Mouse (Mus musculus) ovary, adult 18-20 months (tissue): Measurements from ENCODE around the gene Rpl12.

Source experiments
- DNase-seq: peaks from one replicate; pipeline ENCODE4 v3.0.0; 2022; ENCODE audit warnings: low spot score, mixed read lengths

Rpl12 gene

DNA sequence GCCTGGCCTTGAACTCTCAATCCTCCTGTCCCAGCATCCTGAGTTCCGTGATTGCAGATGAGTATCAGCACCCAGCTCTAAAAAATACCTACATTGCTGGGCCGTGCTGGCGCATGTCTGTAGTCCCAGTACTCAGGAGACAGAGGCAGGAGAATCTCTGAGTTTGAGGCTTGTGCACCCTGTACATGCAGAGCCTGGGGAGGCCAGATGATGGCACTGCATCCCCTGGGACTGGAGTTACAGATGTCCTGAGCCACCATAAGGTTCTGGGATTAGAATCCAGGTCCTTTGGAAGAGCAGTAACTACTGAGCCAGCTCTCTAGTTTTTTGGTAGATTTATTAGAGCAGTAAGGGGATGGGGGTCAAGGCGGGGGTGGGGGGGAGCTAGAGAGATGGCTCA lies 20.9 kb upstream of the Rpl12 start:
- DNase-seq: no peak

- DNase-seq: no peak
Measured at GRCm38 (mm10) chr2:32947454-32947853, 13.9 kb upstream of the Rpl12 start.

DNA sequence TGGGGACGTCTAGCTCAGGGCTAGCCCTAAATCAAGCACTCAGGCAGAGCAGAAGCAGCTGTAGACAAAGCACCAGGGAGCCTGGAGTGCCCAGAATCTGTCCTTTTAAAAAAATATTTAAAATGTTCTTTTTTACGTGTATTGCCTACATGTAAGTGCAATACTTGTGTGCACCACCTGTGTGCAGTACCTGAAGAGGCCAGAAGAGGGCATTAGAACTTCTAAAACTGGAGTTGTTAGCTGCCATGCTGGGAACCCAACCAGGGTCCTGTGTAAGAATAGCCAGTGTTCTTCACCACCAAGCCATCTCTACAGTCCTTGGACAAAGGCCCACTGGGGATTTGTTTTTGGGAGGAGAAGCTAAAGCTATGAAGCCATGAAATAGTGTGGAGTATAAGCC lies 6.8 kb upstream of the Rpl12 start:
- DNase-seq: no peak

DNA sequence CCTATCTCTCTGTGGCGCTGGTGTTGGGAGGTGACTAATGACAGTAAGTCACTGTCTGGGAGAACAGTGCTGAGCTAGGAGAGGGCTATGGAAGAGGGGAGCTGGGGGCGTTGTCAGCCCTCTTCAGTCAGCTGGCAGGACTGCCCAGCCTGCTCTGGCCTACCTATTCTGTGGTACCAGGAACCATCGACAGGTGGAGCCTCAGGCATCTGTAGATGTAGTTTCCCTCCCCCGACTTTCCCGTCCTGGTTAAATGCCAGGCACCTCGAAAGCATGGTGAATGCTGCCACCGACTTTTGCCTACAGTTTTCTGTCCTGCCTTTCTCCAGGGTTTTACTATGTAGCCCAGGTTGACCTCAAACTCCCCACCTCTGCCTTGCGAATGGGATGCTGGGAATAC lies 4.0 kb upstream of the Rpl12 start:
- DNase-seq: no peak

GRCm38 (mm10) chr2:32960273-32960672 lies 1.1 kb upstream of the Rpl12 start:
- DNase-seq: no peak

- DNase-seq: no peak
Measured at GRCm38 (mm10) chr2:32962062-32962874, 909 bp downstream of the Rpl12 start.

GRCm38 (mm10) chr2:32962875-32963220 lies 1.5 kb downstream of the Rpl12 start:
- no peak for DNase-seq

DNA sequence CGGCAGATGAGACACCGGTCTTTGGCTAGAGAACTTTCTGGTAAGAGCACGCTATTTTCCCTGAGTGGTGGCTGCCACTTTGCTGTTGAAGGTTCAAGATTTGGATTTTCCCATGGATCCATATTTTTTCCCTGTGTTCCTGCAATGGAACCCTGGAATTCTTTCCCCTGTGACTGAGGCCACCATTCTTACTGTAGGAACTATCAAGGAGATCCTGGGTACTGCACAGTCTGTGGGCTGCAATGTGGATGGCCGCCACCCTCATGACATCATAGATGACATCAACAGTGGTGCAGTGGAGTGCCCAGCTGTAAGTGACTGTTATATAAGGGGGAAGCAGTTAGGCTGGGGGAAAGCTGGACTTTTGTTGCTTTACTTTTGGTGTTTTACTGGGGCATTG lies 2.2 kb downstream of the Rpl12 start:
- DNase-seq: no peak

- DNase-seq: no peak
Measured at GRCm38 (mm10) chr2:32963981-32964380, 2.6 kb downstream of the Rpl12 start.

DNA sequence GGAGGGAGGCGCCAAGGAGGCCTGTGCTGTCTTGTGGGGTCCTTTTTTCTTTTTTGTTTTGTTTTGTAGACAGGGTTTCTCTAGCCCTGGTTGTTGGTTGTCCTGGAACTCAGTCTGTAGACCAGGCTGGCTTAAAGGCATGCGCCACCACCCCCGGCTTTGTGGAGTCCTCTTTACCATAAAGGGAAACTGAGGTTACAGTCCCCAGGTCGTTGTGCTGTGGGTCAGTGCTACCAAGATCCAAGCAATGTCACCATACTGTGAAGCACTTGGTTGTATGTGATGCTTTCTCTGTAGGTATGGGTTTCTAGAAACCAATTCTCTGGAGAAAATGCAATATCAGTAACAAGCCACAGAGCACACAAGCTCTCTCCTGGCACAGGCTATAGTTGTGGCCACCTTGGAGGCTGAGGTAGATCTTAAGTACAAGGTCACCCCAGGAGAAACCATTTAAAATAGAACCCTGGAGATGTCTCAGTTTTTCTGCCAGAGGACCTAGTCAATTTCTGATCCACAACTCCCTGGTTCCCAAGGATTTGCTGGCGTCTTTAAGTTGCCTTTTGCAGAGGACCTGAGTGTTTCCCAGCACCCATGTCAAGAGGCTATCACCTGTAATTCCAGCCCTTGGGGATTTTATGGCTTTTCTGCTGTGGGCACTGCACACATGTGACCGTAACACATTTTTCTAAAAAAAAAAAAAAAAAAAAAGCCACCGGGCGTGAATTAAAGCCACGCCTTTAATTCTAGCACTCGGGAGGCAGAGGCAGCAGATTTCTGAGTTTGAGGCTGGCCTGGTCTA lies 3.5 kb downstream of the Rpl12 start:
- DNase-seq: no peak

- no peak for DNase-seq
Measured at GRCm38 (mm10) chr2:32965511-32966183, 4.3 kb downstream of the Rpl12 start.

DNA sequence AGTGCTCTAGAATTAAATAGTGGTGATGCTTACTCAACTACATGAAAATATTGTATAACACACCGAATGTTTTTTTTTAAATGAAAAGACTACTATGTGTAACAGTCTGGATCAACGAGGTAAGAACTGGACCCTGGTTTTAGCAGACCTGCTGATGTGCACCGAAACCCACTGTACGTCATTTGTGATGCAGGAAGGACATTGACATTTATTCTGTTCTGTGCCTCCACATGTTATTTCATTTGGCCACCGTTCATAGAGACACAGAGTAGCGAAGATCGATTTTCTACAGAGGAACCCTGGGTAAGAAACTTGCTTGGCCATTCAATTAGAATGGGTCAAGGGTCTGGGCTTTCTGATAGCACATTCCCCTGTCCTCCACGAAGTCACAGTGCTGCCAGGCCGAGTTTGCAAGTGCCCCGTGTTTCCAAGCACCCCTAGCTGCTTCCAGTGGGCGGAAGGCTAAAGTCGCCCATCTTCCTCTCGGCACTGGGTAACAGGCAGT lies 4.9 kb downstream of the Rpl12 start:
- no peak for DNase-seq

GRCm38 (mm10) chr2:32966689-32967631 lies 5.6 kb downstream of the Rpl12 start:
- DNase-seq: peak; percentile 76

- DNase-seq: no peak
Measured at GRCm38 (mm10) chr2:32968024-32968614, 6.8 kb downstream of the Rpl12 start.

- DNase-seq: no peak
Measured at GRCm38 (mm10) chr2:32969326-32969725, 8.0 kb downstream of the Rpl12 start.

DNA sequence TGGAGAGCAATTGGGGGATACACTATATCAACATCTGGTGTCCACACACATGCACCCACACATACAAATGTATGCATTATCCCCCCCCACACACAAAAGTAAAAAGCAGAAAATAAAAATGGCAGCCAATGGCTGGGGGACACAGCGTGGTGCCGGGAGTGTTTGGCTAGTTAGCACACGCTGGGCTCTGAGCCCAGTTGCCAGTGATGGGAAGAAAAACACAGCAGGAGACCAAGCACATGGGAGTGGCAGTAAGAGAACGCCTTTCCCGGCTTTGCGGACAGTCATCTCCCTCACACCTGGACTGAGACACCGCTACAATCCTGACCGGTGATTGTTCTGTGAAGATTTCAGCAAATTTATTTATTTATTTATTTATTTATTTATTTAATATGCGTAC lies 9.9 kb downstream of the Rpl12 start:
- DNase-seq: no peak

DNA sequence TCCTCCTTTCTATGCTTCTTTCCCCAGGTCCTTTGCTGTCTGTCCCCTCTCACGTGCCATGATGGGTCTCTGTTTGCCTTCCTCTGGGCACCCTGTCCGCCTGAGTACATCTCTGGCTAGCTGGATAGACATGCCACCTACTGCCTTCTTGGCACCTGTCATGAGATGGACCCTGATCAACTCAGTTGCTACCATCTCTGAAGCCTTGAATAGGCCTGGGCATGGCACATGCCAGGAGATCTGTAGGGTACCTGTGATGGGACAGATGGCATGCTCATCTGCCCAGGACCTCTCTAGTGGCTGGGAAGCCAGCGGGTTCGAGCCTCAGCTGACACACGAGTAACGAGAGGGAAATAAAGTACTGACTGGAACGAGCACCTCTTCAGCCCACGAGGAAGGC lies 12.9 kb downstream of the Rpl12 start:
- no peak for DNase-seq

DNA sequence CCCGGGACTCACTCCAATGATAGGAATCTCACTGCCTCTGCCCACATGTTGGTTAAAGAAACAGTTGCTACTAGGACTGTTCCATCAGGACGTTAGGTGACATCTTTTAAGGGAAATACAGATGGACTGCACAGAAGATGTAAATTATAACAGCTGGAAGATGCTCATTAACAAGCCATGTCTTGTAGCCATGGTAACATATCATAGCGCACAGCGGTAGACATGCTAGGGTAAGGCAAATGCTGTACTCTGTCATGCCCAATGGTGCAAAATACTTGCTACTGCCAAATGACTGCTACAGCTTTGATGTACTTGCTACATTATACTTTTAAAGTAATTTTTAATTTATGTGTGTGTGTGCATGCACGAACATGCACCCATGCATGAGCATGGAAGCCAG lies 15.8 kb downstream of the Rpl12 start:
- no peak for DNase-seq

DNA sequence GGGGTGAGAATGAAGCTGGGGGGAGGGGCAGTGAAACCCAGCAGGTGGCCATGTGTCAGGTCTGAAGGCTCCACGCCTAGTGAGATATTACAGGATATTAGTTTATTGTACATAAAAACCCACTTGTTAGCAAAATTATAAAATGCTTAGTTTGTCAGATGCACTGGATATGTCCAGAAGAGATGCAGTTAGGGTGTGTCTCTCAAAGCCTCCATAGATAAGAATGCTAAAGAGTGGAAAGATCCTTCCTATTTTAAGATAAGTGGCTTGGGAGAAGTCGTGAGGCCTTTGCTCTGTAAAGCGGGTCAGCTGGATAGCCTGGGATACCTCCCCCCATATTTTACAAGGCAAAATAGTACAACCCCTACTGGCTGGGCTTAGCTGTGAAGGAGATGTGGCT lies 17.3 kb downstream of the Rpl12 start:
- no peak for DNase-seq

DNA sequence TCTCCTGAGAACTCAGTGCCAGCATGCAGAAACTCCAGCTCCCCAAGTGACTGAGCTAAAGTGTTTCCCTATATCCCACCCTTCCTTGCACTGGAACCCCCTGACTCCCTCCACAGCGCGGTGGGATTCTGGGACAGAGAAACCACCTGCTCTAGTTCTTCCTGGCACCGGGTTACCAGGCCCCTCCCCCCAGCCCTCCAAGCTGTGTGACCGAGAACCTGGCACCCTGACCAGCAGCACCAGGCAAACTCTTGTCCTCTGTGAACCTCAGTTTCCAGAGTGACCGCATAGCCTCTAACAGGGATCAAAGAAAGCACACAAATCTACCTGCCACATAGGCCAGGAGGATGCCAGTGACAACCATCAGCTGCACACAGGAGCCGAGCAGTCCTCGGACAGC lies 18.3 kb downstream of the Rpl12 start:
- no peak for DNase-seq

- no peak for DNase-seq
Measured at GRCm38 (mm10) chr2:32981281-32981680, 19.9 kb downstream of the Rpl12 start.
